Mouse (Mus musculus): Measurements from ENCODE around the gene Klf1. TPM values are rescaled to one million over a fixed set of nuclear protein-coding genes. Genes with fewer than 3 reads are reported as not detected.

Klf1 gene
- polyA plus RNA-seq, 1 experiment from 2014 or later, result 149 TPM

GRCm38 (mm10) chr8:84936041-84936961 lies 34.6 kb downstream of the Klf1 start:
- peak overlapping the region; percentile 70 for H3K4me2 ChIP-seq (ENCODE audit: low read depth, low read length)
- ATAC-seq (no peak), DNase-seq (no peak)
- TF ChIP-seq CTCF (IDR thresholded peaks at IDR 0.05; ENCODE audit: low read depth) (no peak), EP300 (IDR thresholded peaks at IDR 0.05; ENCODE audit: low read depth) (no peak)
- no peaks in the 10 kb centered on the region for H3K36me3 ChIP-seq (replicated peaks; ENCODE audit: insufficient read depth, low read length)
- H3K9me3 ChIP-seq (ENCODE audit: low read length), result no peaks in the 10 kb centered on the region
- H3K27ac ChIP-seq (ENCODE audit: low read depth), result no peak overlapping the region
- H3K4me3 ChIP-seq (ENCODE audit: low read depth, low read length), result peak overlapping the region; percentile 44
- no peaks in the 10 kb centered on the region; the same call in none of the 2 replicates for H3K4me1 ChIP-seq (ENCODE audit: insufficient read depth)
- H3K9ac ChIP-seq (replicated peaks), result no peak overlapping the region
- H3K27me3 ChIP-seq (ENCODE audit: insufficient read depth, low read length), result peaks cover 54% of the 10 kb centered on the region
- 25% methylated on average over 23 of the region's 23 CpGs for WGBS (ENCODE audit: insufficient replicate concordance)

DNA sequence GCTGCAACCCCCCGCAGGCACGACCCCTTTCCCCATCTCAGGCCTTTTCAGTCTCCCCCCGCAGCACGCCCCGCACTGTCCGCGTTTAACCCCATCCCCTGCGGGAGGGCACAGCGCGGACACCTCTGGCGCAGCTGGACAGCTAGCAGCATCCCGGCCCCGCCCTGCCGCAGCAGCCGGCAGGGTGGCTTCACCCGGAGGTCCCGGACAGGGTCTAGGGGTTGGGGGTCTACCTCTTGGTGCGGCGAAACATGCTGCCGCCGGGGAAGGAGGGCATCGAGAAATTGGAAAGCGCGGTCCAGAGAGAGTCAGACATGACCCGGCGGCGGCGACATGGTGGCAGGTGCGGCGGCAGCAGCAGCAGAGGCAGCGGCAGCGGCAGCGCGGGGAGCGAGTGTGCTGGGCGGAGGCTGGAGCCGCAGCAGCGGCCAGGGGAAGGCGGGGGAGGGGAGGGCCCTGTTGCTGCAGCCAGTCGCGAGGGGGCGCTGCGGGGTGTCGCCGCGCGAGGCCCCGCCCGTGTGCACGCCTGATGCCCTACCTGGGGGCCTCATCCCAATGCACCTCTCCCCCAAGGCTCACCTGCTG lies 35.3 kb downstream of the Klf1 start, which contains the start of gene Mast1:
TSS of gene Mast1 (minus strand) at position 398 of the 585 bp plus-strand sequence.
- 2% methylated on average over 46 of the region's 50 CpGs for WGBS (ENCODE audit: insufficient replicate concordance)
- peak; percentile 67 for ATAC-seq

DNA sequence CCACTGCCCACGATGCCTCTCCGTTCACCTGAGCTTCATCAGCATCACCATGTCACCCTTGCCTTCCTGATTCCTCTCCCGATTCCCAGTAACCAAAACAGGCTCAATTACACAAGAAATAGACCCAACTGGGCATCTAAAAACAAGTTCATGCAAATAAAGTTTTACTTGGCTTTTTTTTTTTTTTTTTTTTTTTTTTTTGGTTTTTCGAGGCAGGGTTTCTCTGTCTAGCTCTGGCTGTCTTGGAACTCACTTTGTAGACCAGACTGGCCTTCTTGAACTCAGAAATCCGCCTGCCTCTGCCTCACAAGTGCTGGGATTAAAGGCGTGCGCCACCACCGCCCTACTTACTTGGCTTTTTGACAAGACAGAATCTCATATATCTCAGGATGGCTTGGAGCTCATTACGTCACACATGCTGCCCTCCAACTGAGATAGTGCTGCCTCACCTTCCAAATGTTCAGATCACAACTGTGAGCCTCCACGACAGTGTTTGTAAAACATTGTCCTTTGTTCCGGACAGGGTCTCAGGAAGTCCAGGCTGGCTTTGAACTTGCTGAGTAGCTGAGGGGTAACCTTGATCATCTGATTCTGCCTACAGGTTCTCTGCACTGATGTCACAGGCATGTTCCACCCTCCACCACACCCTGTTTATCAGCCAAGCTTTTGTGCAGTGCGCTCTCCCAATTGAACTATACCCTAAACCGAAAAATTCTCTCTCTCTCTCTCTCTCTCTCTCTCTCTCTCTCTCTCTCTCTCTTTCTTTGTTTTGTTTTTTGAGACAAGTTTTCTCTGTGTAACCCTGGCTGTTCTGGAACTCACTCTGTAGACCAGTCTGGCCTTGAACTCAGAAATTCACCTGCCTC lies 36.1 kb downstream of the Klf1 start:
- H3K4me3 ChIP-seq (ENCODE audit: low read depth, low read length), result no peak overlapping the region; the same call in 1 of the 2 replicates
- H3K27me3 ChIP-seq (ENCODE audit: insufficient read depth, low read length), result peaks cover 52% of the 10 kb centered on the region
- peak overlapping the region; percentile 70; the same call in 1 of the 2 replicates for H3K4me2 ChIP-seq (ENCODE audit: low read depth, low read length)

More for the DNA sequence above, 35.3 kb downstream of the Klf1 start, which contains the start of gene Mast1:
- TF ChIP-seq EP300 (IDR thresholded peaks at IDR 0.05; ENCODE audit: low read depth) (no peak), CTCF (IDR thresholded peaks at IDR 0.05; ENCODE audit: low read depth) (peak; percentile 69)
- Histone ChIP-seq H3K27me3 (ENCODE audit: insufficient read depth, low read length) (peaks cover 52% of the 10 kb centered on the region), H3K4me3 (ENCODE audit: low read depth, low read length) (peak within 1 kb of the TSS; percentile 44), H3K4me2 (ENCODE audit: low read depth, low read length) (peak within 1 kb of the TSS; percentile 70), H3K36me3 (replicated peaks; ENCODE audit: insufficient read depth, low read length) (no peaks in the 10 kb centered on the region), H3K9ac (replicated peaks) (0 out of 2 replicates have a peak within 1 kb of the TSS, but pooled peaks have one; percentile 16), H3K4me1 (ENCODE audit: insufficient read depth) (no peaks in the 10 kb centered on the region; the same call in none of the 2 replicates), H3K27ac (ENCODE audit: low read depth) (no peak within 1 kb of the TSS), H3K9me3 (ENCODE audit: low read length) (no peaks in the 10 kb centered on the region)
- DNase-seq, result peak; percentile 80

GRCm38 (mm10) chr8:84943699-84944098 lies 42.0 kb downstream of the Klf1 start:
- H3K9ac ChIP-seq (replicated peaks), result no peak overlapping the region
- H3K4me2 ChIP-seq (ENCODE audit: low read depth, low read length), result no peak overlapping the region
- no peak overlapping the region for H3K4me3 ChIP-seq (ENCODE audit: low read depth, low read length)
- peaks cover 11% of the 10 kb centered on the region for H3K4me1 ChIP-seq (ENCODE audit: insufficient read depth)
- H3K27me3 ChIP-seq (ENCODE audit: insufficient read depth, low read length), result peaks cover 60% of the 10 kb centered on the region
- no peaks in the 10 kb centered on the region for H3K9me3 ChIP-seq (ENCODE audit: low read length)
- no peak for DNase-seq
- TF ChIP-seq EP300 (IDR thresholded peaks at IDR 0.05; ENCODE audit: low read depth) (no peak), CTCF (IDR thresholded peaks at IDR 0.05; ENCODE audit: low read depth) (no peak)
- no peaks in the 10 kb centered on the region for H3K36me3 ChIP-seq (replicated peaks; ENCODE audit: insufficient read depth, low read length)
- ATAC-seq, result no peak
- 17% methylated on average over 4 of the region's 4 CpGs for WGBS (ENCODE audit: insufficient replicate concordance)
- no peak overlapping the region for H3K27ac ChIP-seq (ENCODE audit: low read depth)

More for the DNA sequence above, 36.1 kb downstream of the Klf1 start:
- ATAC-seq (no peak), DNase-seq (no peak)
- H3K36me3 ChIP-seq (replicated peaks; ENCODE audit: insufficient read depth, low read length), result no peaks in the 10 kb centered on the region
- no peak for TF ChIP-seq EP300 (IDR thresholded peaks at IDR 0.05; ENCODE audit: low read depth)
- no peak for TF ChIP-seq CTCF (IDR thresholded peaks at IDR 0.05; ENCODE audit: low read depth)
- H3K9me3 ChIP-seq (ENCODE audit: low read length), result no peaks in the 10 kb centered on the region
- WGBS (ENCODE audit: insufficient replicate concordance), result 53% methylated on average over 13 of the region's 13 CpGs
- no peaks in the 10 kb centered on the region; the same call in none of the 2 replicates for H3K4me1 ChIP-seq (ENCODE audit: insufficient read depth)
- H3K27ac ChIP-seq (ENCODE audit: low read depth), result no peak overlapping the region
- no peak overlapping the region for H3K9ac ChIP-seq (replicated peaks)

DNA sequence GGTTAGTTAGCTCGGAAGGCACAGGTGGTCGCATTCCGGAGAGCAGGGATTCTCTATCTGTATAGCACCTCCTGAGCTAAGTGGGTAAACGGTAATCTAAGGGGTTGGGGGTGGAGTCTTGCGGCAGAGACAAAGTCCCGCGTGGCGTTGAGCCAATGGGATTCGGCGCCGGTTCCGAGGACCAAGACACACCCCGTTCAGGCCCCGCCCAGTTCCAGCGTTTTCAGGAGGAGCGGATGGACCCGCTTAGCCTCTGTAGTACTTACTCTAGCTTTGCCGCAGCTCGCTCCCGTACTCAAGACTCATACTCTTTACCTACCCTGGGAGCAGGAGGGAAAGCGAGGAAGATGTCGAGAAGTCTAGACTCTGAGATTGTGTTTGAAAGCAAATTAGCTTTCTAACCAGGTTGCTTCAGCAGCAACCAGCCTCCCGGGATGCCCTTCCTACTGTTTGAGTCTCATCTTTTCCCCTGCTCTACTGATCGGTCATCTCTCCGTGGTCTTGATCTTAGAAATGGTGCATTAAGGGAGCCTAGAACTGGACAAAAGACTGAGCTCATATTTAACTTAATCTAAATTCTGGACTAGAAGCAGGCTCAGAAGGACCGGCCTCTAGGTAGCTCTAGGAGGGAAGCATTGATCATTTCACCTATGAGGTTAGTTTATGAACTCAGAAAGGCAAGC lies 42.9 kb downstream of the Klf1 start:
- DNase-seq, result peak; percentile 75
- Histone ChIP-seq H3K4me1 (ENCODE audit: insufficient read depth) (peaks cover 11% of the 10 kb centered on the region), H3K9me3 (ENCODE audit: low read length) (no peaks in the 10 kb centered on the region), H3K27me3 (ENCODE audit: insufficient read depth, low read length) (peaks cover 60% of the 10 kb centered on the region), H3K4me3 (ENCODE audit: low read depth, low read length) (no peak overlapping the region), H3K27ac (ENCODE audit: low read depth) (no peak overlapping the region), H3K4me2 (ENCODE audit: low read depth, low read length) (peak overlapping the region; percentile 35; the same call in 1 of the 2 replicates), H3K36me3 (replicated peaks; ENCODE audit: insufficient read depth, low read length) (no peaks in the 10 kb centered on the region), H3K9ac (replicated peaks) (no peak overlapping the region)
- ATAC-seq, result no peak
- no peak for TF ChIP-seq CTCF (IDR thresholded peaks at IDR 0.05; ENCODE audit: low read depth)
- no peak for TF ChIP-seq EP300 (IDR thresholded peaks at IDR 0.05; ENCODE audit: low read depth)
- 4% methylated on average over 26 of the region's 26 CpGs for WGBS (ENCODE audit: insufficient replicate concordance)
